Mouse (Mus musculus) heart, adult 2 months (tissue): ENCODE results near the gene Endov.

Source experiments
- CTCF ChIP-seq: fragments of 200-600 bp; IDR thresholded peaks from 2 replicates; pipeline ENCODE4 v1.8.1; 2022; ENCODE audit warnings: antibody characterized with exemption, mild to moderate bottlenecking, moderate library complexity
- EP300 ChIP-seq: fragments of 200-500 bp; IDR thresholded peaks from 2 replicates; pipeline ENCODE4 v1.6.1; 2011; ENCODE audit warnings: low read depth, low read length, control low read depth; ENCODE audit not compliant: insufficient read depth
- POLR2A ChIP-seq: fragments of 200-500 bp; IDR thresholded peaks from 2 replicates; pipeline ENCODE4 v1.6.1; 2011; ENCODE audit warnings: mild to moderate bottlenecking, low read depth, low read length, control low read depth; ENCODE audit not compliant: insufficient read depth

DNA sequence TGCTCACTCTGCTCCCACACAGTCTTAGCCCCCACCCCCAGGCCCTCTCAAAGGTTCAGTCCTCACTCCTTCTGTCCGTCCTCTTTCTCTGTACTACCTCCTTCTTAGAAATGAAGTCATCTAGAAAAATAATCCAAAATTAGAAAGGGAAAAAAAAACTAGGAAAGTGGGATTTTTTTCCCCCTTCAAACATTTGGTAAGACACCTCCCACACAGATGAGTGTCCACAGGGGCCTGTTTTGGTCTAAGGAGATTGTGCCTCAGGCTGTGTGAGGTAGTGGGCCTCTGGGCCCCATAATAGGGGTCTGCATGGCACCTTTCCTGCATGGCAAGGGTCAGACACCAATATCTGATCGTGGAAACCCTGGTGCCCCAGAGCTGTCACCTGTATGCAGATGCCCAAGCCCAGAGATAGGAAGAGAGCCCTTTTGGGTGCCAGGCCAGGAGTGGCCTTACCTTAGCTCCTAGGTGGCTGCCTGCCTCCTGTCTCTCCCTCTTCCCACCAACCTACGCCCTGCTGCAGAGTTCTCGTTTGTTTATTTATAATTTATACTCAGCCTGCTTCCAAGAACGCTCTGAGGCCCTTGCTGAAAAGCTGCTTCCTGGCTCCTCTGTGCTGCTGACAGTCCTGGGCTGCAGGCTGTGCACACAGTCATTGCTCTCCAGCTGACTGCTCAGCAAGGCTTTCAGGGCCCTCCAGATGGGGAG, 29.0 kb downstream of the Endov start:
- no peak for TF ChIP-seq CTCF
- no peak for TF ChIP-seq EP300
- no peak for TF ChIP-seq POLR2A
